In genomic region chr3:31056651-31057627, GRCm38 (mm10) we compare ENCODE assay signal across 8 mouse cellular contexts. TPM values are rescaled to one million over a fixed set of nuclear protein-coding genes. Genes with fewer than 3 reads are reported as not detected.
DNase-seq lines count a peak whose midpoint lies in the region; ATAC-seq and TF ChIP-seq lines count a peak whose summit lies in the region.

No protein-coding gene starts in this region.

- peaks cover 20% of the 10 kb centered on the region for H3K4me1 ChIP-seq in embryonic facial prominence, embryonic 10.5 days
- H3K4me1 ChIP-seq in intestine, postnatal 0 days (replicated peaks; ENCODE audit: control insufficient read depth, insufficient read depth, low read length), result no peaks in the 10 kb centered on the region
- peaks cover 3% of the 10 kb centered on the region; the same call in 1 of the 2 replicates for H3K4me1 ChIP-seq in midbrain, embryonic 12.5 days
- peaks cover 5% of the 10 kb centered on the region for H3K4me1 ChIP-seq in small intestine, adult 2 months (ENCODE audit: control insufficient read depth, insufficient read depth, insufficient read length, low read length)

- peak; percentile 79 for DNase-seq in urinary bladder, postnatal 14 days (ENCODE audit: low spot score)
- no peak for DNase-seq in urinary bladder, postnatal 10 days (ENCODE audit: low spot score)
- peak; percentile 82 for DNase-seq in embryonic facial prominence, embryonic 10.5 days (ENCODE audit: low spot score)
- peak; percentile 73 for DNase-seq in gonadal fat pad, adult 2 months (ENCODE audit: low read depth)
- DNase-seq in left cerebral cortex, postnatal 4 days, result peak; percentile 63

- peak; percentile 85 for ATAC-seq in intestine, postnatal 0 days
- ATAC-seq in midbrain, embryonic 12.5 days (ENCODE audit: low FRiP score, low read depth), result peak; percentile 84

- TF ChIP-seq CTCF in intestine, postnatal 0 days (IDR thresholded peaks at IDR 0.05; ENCODE audit: low read depth), result peak; percentile 98
- peak; percentile 77; the same call in 1 of the 2 replicates for TF ChIP-seq CTCF in small intestine, adult 2 months (IDR thresholded peaks at IDR 0.05; ENCODE audit: extremely low read depth, insufficient read length, insufficient replicate concordance, low read depth, low read length)

- H3K4me2 ChIP-seq in intestine, postnatal 0 days (replicated peaks; ENCODE audit: low read depth), result peak overlapping the region; percentile 69
- peak overlapping the region; percentile 52 for H3K4me2 ChIP-seq in midbrain, embryonic 12.5 days (replicated peaks)

- no peak for TF ChIP-seq POLR2A in small intestine, adult 2 months (IDR thresholded peaks at IDR 0.05; ENCODE audit: low read depth, low read length)

- no peaks in the 10 kb centered on the region for H3K9me3 ChIP-seq in embryonic facial prominence, embryonic 10.5 days
- H3K9me3 ChIP-seq in intestine, postnatal 0 days (ENCODE audit: control insufficient read depth), result no peaks in the 10 kb centered on the region
- H3K9me3 ChIP-seq in midbrain, embryonic 12.5 days, result no peaks in the 10 kb centered on the region

- intact Hi-C loops in left cerebral cortex, postnatal 4 days (cut with DNase I), result loop anchor here (5.0 kb wide), 2 partner anchors 35 to 80 kb away; no protein-coding TSS in a partner anchor

- peak overlapping the region; percentile 52; the same call in 1 of the 2 replicates for H3K9ac ChIP-seq in intestine, postnatal 0 days (ENCODE audit: low read depth, low read length)
- 0 out of 2 replicates have a peak overlapping the region, but pooled peaks have one; percentile 34 for H3K9ac ChIP-seq in midbrain, embryonic 12.5 days (replicated peaks)

- H3K27me3 ChIP-seq in embryonic facial prominence, embryonic 10.5 days (replicated peaks; ENCODE audit: low read depth, poor library complexity, severe bottlenecking), result no peaks in the 10 kb centered on the region
- H3K27me3 ChIP-seq in intestine, postnatal 0 days (replicated peaks; ENCODE audit: control insufficient read depth, insufficient read depth, low read length), result no peaks in the 10 kb centered on the region
- H3K27me3 ChIP-seq in midbrain, embryonic 12.5 days, result no peaks in the 10 kb centered on the region
- no peaks in the 10 kb centered on the region for H3K27me3 ChIP-seq in small intestine, adult 2 months (ENCODE audit: control insufficient read depth, insufficient read depth, low read length)

- peak overlapping the region; percentile 83 for H3K27ac ChIP-seq in embryonic facial prominence, embryonic 10.5 days (replicated peaks)
- H3K27ac ChIP-seq in intestine, postnatal 0 days (ENCODE audit: low read depth, low read length), result peak overlapping the region; percentile 81
- H3K27ac ChIP-seq in midbrain, embryonic 12.5 days (replicated peaks), result 0 out of 2 replicates have a peak overlapping the region, but pooled peaks have one; percentile 30
- peak overlapping the region; percentile 40; the same call in 1 of the 2 replicates for H3K27ac ChIP-seq in small intestine, adult 2 months (ENCODE audit: insufficient read depth, low read depth, low read length)

- peaks cover 8% of the 10 kb centered on the region; the same call in 1 of the 2 replicates for H3K36me3 ChIP-seq in embryonic facial prominence, embryonic 10.5 days (replicated peaks)
- 0 out of 2 replicates have a peak, but pooled peaks cover 4% of the 10 kb centered on the region for H3K36me3 ChIP-seq in intestine, postnatal 0 days (ENCODE audit: control insufficient read depth, insufficient read depth)
- H3K36me3 ChIP-seq in midbrain, embryonic 12.5 days, result no peaks in the 10 kb centered on the region
- no peaks in the 10 kb centered on the region; the same call in 1 of the 2 replicates for H3K36me3 ChIP-seq in small intestine, adult 2 months (ENCODE audit: control insufficient read depth, insufficient read depth, low read length)

- peak overlapping the region; percentile 59 for H3K4me3 ChIP-seq in embryonic facial prominence, embryonic 10.5 days
- peak overlapping the region; percentile 52 for H3K4me3 ChIP-seq in intestine, postnatal 0 days (ENCODE audit: low read depth, low read length)
- H3K4me3 ChIP-seq in midbrain, embryonic 12.5 days, result peak overlapping the region; percentile 36
- H3K4me3 ChIP-seq in small intestine, adult 2 months (ENCODE audit: low read depth, low read length), result peak overlapping the region; percentile 74

- WGBS in embryonic facial prominence, embryonic 10.5 days, result 4% methylated on average over 30 of the region's 30 CpGs
- 1% methylated on average over 30 of the region's 30 CpGs for WGBS in intestine, postnatal 0 days
- WGBS in midbrain, embryonic 12.5 days, result 6% methylated on average over 30 of the region's 30 CpGs
- WGBS in small intestine, adult 2 months, result under 1% methylated on average over 30 of the region's 30 CpGs

RNA-seq across cellular contexts. Expression of gene Skil, which starts 37.9 kb away (rescaled TPM):
- 32.5 and 33.6 TPM in 2 replicates for polyA plus RNA-seq in embryonic facial prominence, embryonic 10.5 days (2016; fragmentation: Nextera tagmentation; extraction: Ambion mirVana)
- polyA plus RNA-seq in gonadal fat pad, adult 2 months (2012; rRNA removed), result 19.3 and 25.3 TPM in 2 replicates
- 19.1 and 22.1 TPM in 2 replicates for polyA plus RNA-seq in intestine, postnatal 0 days (2015; fragmentation: Nextera tagmentation; extraction: Ambion mirVana)
- 10 to 100 TPM; 51.4 to 52.7 TPM for total RNA-seq in left cerebral cortex, postnatal 4 days (2021)
- 49.6 and 53.3 TPM in 2 replicates for polyA plus RNA-seq in midbrain, embryonic 12.5 days (2016; fragmentation: Nextera tagmentation; extraction: Ambion mirVana)
- polyA plus RNA-seq in small intestine, adult 2 months (2012; rRNA removed), result 3.4 and 8.5 TPM in 2 replicates

Comparison
In these comparisons a context has a peak if more than half of its experiments do, and no peak if none do; other contexts are left out.
1. H3K27ac ChIP-seq: peak in every context shown above with its lines; median percentile 83 in embryonic facial prominence, embryonic 10.5 days; 81 in intestine, postnatal 0 days; 40 in small intestine, adult 2 months; 30 in midbrain, embryonic 12.5 days.